Mouse (Mus musculus): ENCODE results near the gene BC025920.

The BC025920 gene

GRCm38 (mm10) chr10:81605974-81606751 lies at the start of gene BC025920:
Gene BC025920 (plus strand): TSS chr10:81606270.
- peak; percentile 97 to 99 for DNase-seq

GRCm38 (mm10) chr10:81556282-81556681 lies 49.8 kb upstream of the BC025920 start:
- no peak for DNase-seq

- DNase-seq = no peak
Measured at GRCm38 (mm10) chr10:81557491-81557890, 48.6 kb upstream of the BC025920 start.

GRCm38 (mm10) chr10:81559163-81559626 lies 46.9 kb upstream of the BC025920 start, which contains the start of gene Aes:
Gene Aes (plus strand): TSS chr10:81559488.
- DNase-seq = peak; percentile 84 to 95

- DNase-seq = peak; percentile 70 to 88
Measured at GRCm38 (mm10) chr10:81559627-81560539, 46.2 kb upstream of the BC025920 start.

- peak; percentile 61 to 85 for DNase-seq
Measured at GRCm38 (mm10) chr10:81560719-81561459, 45.2 kb upstream of the BC025920 start.

GRCm38 (mm10) chr10:81562411-81562810 lies 43.7 kb upstream of the BC025920 start:
- no peak for DNase-seq

- peak in 1 of 2 experiments; percentile 50 for DNase-seq
Measured at GRCm38 (mm10) chr10:81563481-81563880, 42.6 kb upstream of the BC025920 start.

- DNase-seq = peak; percentile 67 to 89
Measured at GRCm38 (mm10) chr10:81564216-81564615, 41.9 kb upstream of the BC025920 start.

- peak; percentile 72 to 79 for DNase-seq
Measured at GRCm38 (mm10) chr10:81564734-81565133, 41.3 kb upstream of the BC025920 start.

- DNase-seq = no peak
Measured at GRCm38 (mm10) chr10:81565257-81566228, 40.5 kb upstream of the BC025920 start.

GRCm38 (mm10) chr10:81568381-81569191 lies 37.5 kb upstream of the BC025920 start:
- DNase-seq = peak; percentile 72 to 90

- peak in 1 of 2 experiments; percentile 53 for DNase-seq
Measured at GRCm38 (mm10) chr10:81569507-81570237, 36.4 kb upstream of the BC025920 start.

GRCm38 (mm10) chr10:81570238-81570800 lies 35.8 kb upstream of the BC025920 start:
- no peak for DNase-seq

GRCm38 (mm10) chr10:81570831-81571500 lies 35.1 kb upstream of the BC025920 start:
- peak; percentile 99 for DNase-seq

- peak; percentile 99 for DNase-seq
Measured at GRCm38 (mm10) chr10:81571501-81571876, 34.6 kb upstream of the BC025920 start.

- DNase-seq = peak in 1 of 2 experiments; percentile 57
Measured at GRCm38 (mm10) chr10:81572133-81572671, 33.9 kb upstream of the BC025920 start.

- peak; percentile 38 to 66 for DNase-seq
Measured at GRCm38 (mm10) chr10:81572975-81573374, 33.1 kb upstream of the BC025920 start.
